Mouse (Mus musculus): ENCODE results near the gene Msantd3.
A peak's percentile ranks its signal among the peaks of the same experiment; 100 is the strongest.

The Msantd3 gene

GRCm38 (mm10) chr4:48539841-48540575 is at the start of gene Msantd3:
Msantd3 (plus strand) TSS chr4:48539935.
- DNase-seq (ENCODE audit: low spot score): peak; percentile 83

GRCm38 (mm10) chr4:48491290-48491743 is 48.4 kb upstream of the Msantd3 start:
- DNase-seq (ENCODE audit: low spot score): peak; percentile 82

- DNase-seq (ENCODE audit: low spot score): no peak
Observed at GRCm38 (mm10) chr4:48492510-48492909, 47.2 kb upstream of the Msantd3 start.

GRCm38 (mm10) chr4:48510861-48511260 is 28.9 kb upstream of the Msantd3 start:
- no peak for DNase-seq (ENCODE audit: low spot score)

- no peak for DNase-seq (ENCODE audit: low spot score)
Observed at GRCm38 (mm10) chr4:48529559-48529958, 10.2 kb upstream of the Msantd3 start.

GRCm38 (mm10) chr4:48531804-48532601 is 7.7 kb upstream of the Msantd3 start:
- DNase-seq (ENCODE audit: low spot score): no peak

- DNase-seq (ENCODE audit: low spot score): no peak
Observed at GRCm38 (mm10) chr4:48536275-48536674, 3.5 kb upstream of the Msantd3 start.

GRCm38 (mm10) chr4:48537024-48537423 is 2.7 kb upstream of the Msantd3 start:
- DNase-seq (ENCODE audit: low spot score): no peak

GRCm38 (mm10) chr4:48538581-48538980 is 1.2 kb upstream of the Msantd3 start:
- DNase-seq (ENCODE audit: low spot score): no peak

GRCm38 (mm10) chr4:48540576-48541111 is 909 bp downstream of the Msantd3 start:
- peak; percentile 47 for DNase-seq (ENCODE audit: low spot score)

GRCm38 (mm10) chr4:48541526-48542250 is 2.0 kb downstream of the Msantd3 start:
- DNase-seq (ENCODE audit: low spot score): peak; percentile 53

GRCm38 (mm10) chr4:48542351-48542750 is 2.6 kb downstream of the Msantd3 start:
- DNase-seq (ENCODE audit: low spot score): peak; percentile 25

GRCm38 (mm10) chr4:48543071-48543865 is 3.5 kb downstream of the Msantd3 start:
- no peak for DNase-seq (ENCODE audit: low spot score)

GRCm38 (mm10) chr4:48544141-48544540 is 4.4 kb downstream of the Msantd3 start:
- DNase-seq (ENCODE audit: low spot score): no peak

GRCm38 (mm10) chr4:48545966-48546365 is 6.2 kb downstream of the Msantd3 start:
- no peak for DNase-seq (ENCODE audit: low spot score)

GRCm38 (mm10) chr4:48546568-48547496 is 7.1 kb downstream of the Msantd3 start:
- peak; percentile 63 for DNase-seq (ENCODE audit: low spot score)

- DNase-seq (ENCODE audit: low spot score): peak; percentile 64
Observed at GRCm38 (mm10) chr4:48548393-48549045, 8.8 kb downstream of the Msantd3 start.

- no peak for DNase-seq (ENCODE audit: low spot score)
Observed at GRCm38 (mm10) chr4:48549661-48550060, 9.9 kb downstream of the Msantd3 start.

- no peak for DNase-seq (ENCODE audit: low spot score)
Observed at GRCm38 (mm10) chr4:48552486-48553064, 12.8 kb downstream of the Msantd3 start.
